Mouse (Mus musculus) lung, postnatal 0 days (tissue): ENCODE measurements around the gene Frem2.

Source experiments
- CTCF ChIP-seq: IDR thresholded peaks from 2 replicates; pipeline ENCODE4 v1.5.1; 2016; ENCODE audit warnings: antibody characterized with exemption, mild to moderate bottlenecking
- EP300 ChIP-seq: IDR thresholded peaks from 2 replicates; pipeline ENCODE4 v1.6.1; 2016; ENCODE audit warnings: antibody characterized with exemption, mild to moderate bottlenecking, control low read depth

DNA sequence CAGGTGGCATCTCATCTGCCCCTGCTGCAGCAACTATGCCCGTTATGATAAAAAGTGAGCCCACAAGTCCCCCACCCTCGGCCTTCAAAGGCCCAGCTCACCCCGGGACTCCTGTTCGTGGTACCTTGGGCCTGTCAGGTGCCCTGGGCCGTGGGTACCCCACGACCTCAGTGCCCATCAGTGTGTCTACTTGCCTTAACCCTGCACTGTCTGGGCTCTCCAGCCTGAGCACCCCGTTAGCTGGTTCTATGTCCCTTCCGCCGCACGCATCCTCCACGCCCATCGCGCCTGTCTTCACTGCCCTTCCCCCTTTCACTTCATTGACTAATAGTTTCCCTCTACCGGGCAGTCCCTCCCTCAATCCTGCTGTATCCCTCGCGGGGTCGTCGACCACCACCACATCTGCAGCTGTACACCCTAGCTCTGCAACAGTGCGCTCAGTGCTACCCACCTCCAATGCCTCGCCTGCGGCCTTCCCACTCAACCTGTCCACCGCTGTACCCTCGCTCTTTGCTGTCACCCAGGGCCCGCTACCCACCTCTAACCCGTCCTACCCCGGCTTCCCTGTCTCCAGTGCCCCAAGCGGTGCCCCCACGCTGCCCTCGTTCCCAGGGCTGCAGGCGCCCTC lies 178.6 kb downstream of the Frem2 start:
- no peak for TF ChIP-seq CTCF
- TF ChIP-seq EP300, result no peak
